Mouse (Mus musculus) R1 (cell line): ENCODE measurements around the gene Ankrd26.

Source experiments
- DNase-seq: peaks from one replicate; pipeline ENCODE4 v3.0.0-alpha.2; 2018; ENCODE audit warnings: low read depth, low spot score

The Ankrd26 gene

DNA sequence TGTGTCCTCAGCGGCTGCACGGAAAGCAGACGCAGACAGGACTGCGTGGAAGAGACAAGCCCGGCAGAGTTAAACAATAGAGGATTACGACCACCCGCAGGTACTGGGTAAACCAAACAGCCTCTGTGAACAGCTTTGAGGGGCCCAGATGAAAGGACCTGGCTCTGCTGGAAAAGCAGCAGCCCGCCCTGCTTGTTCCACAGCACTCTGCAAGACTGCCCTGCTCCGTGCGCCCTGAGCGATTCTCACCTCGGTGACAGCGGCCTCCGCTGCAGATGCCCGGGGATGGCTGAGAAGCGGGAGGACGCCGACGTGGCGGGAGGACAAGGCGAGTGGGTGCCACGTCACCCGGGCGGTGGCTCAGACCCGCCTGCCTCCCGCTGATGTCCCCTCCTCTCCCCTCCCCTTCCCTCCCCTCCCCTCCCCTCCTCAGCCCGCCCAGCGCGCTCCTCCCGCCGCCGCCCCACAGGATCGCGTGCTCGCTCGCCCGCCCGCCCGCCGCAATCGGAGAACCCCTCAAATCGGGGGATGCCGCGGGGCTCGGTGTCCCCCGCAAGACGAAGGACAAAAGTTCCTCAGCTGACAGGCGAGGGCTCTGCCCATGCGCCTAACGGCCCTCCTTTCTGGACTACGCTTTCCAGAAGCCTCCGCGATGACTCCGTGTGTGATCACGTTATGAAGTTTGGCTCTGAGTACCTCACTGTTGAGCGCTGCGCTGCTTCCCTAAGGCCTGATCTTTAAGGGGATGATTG, 82.9 kb downstream of the Ankrd26 start, which contains the start of gene Zfp9:
Zfp9 (minus strand) TSS at position 364 of the 752 bp plus-strand sequence.
- DNase-seq: peak; percentile 87

GRCm38 (mm10) chr6:118477875-118478785, 83.9 kb downstream of the Ankrd26 start:
- no peak for DNase-seq

- DNase-seq: no peak
Observed at GRCm38 (mm10) chr6:118462069-118462705, 99.8 kb downstream of the Ankrd26 start.

GRCm38 (mm10) chr6:118457726-118458125, 104.3 kb downstream of the Ankrd26 start:
- no peak for DNase-seq

DNA sequence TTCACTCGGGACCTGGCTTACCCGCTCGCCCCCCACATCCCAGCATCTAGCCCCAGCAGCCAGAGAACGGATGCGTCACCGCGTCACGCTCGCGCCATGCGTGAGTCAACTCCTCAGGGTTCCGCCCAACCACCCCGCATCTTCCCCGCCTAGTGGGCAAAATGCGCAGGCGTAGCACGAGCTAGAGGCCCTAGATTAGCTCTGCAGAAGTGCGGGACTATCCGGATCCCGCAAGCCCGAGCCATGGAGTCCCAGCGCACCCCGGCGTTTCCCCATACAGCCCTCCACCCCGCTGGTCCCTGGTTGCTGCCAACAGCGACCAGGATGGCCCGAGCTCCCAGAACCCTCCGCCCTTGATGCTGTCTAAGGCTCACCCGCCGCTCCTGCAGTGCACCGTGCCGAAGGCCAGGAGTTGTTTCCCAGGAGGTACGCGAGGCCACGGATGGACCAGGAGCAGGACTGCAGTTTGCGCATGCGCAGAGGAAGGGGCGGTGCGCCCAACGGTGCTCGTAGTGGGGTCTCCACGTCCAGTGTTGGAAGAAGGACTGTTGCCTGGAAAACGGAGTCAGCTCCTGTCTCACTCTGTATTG, 106.9 kb downstream of the Ankrd26 start, which contains the start of gene Zfp248:
Zfp248 (minus strand) TSS at position 487 of the 590 bp plus-strand sequence.
- peak; percentile 78 for DNase-seq

GRCm38 (mm10) chr6:118454452-118454851, 107.6 kb downstream of the Ankrd26 start:
- DNase-seq: no peak
